Mouse (Mus musculus): ENCODE results near the gene Ptchd4.

GRCm38 (mm10) chr17:42530147-42530546 is 214.4 kb downstream of the Ptchd4 start:
- TF ChIP-seq CTCF (IDR thresholded peaks at IDR 0.05; ENCODE audit: low read depth) (no peak), EP300 (IDR thresholded peaks at IDR 0.05; ENCODE audit: low read depth) (no peak)
